Mouse (Mus musculus) heart, embryonic 11.5 days (tissue): Measurements from ENCODE around the gene Cnnm3. TPM values are rescaled to one million over a fixed set of nuclear protein-coding genes. Genes with fewer than 3 reads are reported as not detected.

Source experiments
- ATAC-seq: fragments of 200-750 bp; cut with Nextera tagmentation; replicated peaks from 2 replicates; pipeline ENCODE4 v1.8.0; 2017; ENCODE audit warnings: moderate library complexity; ENCODE audit not compliant: insufficient number of reproducible peaks, low FRiP score, low TSS enrichment
- H3K27ac ChIP-seq: fragments of 300-500 bp; sonication (generic); 2 replicates; pipeline ENCODE4 v1.5.1; 2014; ENCODE audit warnings: mild to moderate bottlenecking, low read depth, low read length
- H3K27me3 ChIP-seq: fragments of 300-500 bp; sonication (generic); 2 replicates; pipeline ENCODE4 v1.6.1; 2014; ENCODE audit warnings: mild to moderate bottlenecking, low read length, mixed read lengths; ENCODE audit not compliant: control insufficient read depth, insufficient read depth
- H3K36me3 ChIP-seq: fragments of 300-500 bp; sonication (generic); 2 replicates; pipeline ENCODE4 v1.6.1; 2014; ENCODE audit warnings: mild to moderate bottlenecking, low read length, moderate library complexity, mixed read lengths; ENCODE audit not compliant: control insufficient read depth, insufficient read depth
- H3K4me1 ChIP-seq: fragments of 300-500 bp; sonication (generic); 2 replicates; pipeline ENCODE4 v1.6.1; 2014; ENCODE audit warnings: low read length; ENCODE audit not compliant: control insufficient read depth, insufficient read depth
- H3K4me2 ChIP-seq: fragments of 300-500 bp; sonication (generic); 2 replicates; pipeline ENCODE4 v1.6.1; 2014; ENCODE audit warnings: mild to moderate bottlenecking, moderate library complexity
- H3K4me3 ChIP-seq: fragments of 300-500 bp; sonication (generic); 2 replicates; pipeline ENCODE4 v1.5.1; 2014; ENCODE audit warnings: low read depth, low read length
- H3K9ac ChIP-seq: fragments of 300-500 bp; sonication (generic); 2 replicates; pipeline ENCODE4 v1.6.1; 2014; ENCODE audit warnings: mild to moderate bottlenecking, low read depth, low read length, moderate library complexity
- H3K9me3 ChIP-seq: fragments of 300-500 bp; sonication (generic); replicated peaks from 2 replicates; pipeline ENCODE4 v1.6.1; 2016; ENCODE audit warnings: low read length; ENCODE audit not compliant: control insufficient read depth
- WGBS: fragments of 180-500 bp; shearing (Covaris S2); extraction: QIAGEN DNeasy Blood & Tissue Kit; methylation state at CpG from one replicate; pipeline ENCODE4 v1.1.7; 2014; ENCODE audit not compliant: insufficient replicate concordance; 5-methylcytosine and 5-hydroxymethylcytosine counted together
- microRNA-seq: library from miRNA; unstranded; fragments of <30 nt; microRNA quantifications from one replicate; pipeline ENCODE4, GENCODE M21; 2016; ENCODE audit warnings: borderline number of aligned reads
- polyA plus RNA-seq: library from polyadenylated mRNA; unstranded; fragments of >200 nt; fragmentation: Nextera tagmentation; extraction: Ambion mirVana; gene quantifications from 2 replicates; pipeline ENCODE4 v1.2.1, GENCODE M21; 2014

Cnnm3 gene
- polyA plus RNA-seq, 1 experiment from 2014 or later, result 3.9 TPM

DNA sequence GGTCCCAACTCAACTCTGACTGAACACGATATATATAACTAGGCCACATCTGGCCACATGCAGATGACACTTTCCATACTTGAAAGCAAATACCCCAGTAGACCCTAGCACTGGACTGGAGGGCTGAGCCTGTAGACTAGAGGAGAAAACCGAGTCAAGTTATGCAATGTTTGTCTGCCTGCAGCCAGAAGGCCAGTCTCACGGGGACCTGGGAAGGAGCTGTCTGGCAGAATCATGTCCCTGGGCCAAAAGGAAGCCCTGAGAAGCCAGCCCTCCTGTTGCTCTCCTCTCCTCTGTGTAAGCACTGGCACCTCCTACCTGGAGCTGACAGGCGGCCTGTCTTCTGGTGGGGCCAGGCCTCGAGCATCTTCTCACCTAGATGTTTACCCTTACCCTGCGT lies 63.7 kb downstream of the Cnnm3 start:
- no peak overlapping the region for H3K4me2 ChIP-seq
- no peak overlapping the region for H3K27ac ChIP-seq
- H3K36me3 ChIP-seq, result no peaks in the 10 kb centered on the region
- no peak for ATAC-seq
- no peak overlapping the region for H3K4me3 ChIP-seq
- H3K4me1 ChIP-seq, result peaks cover 33% of the 10 kb centered on the region
- H3K9me3 ChIP-seq, result no peaks in the 10 kb centered on the region
- H3K27me3 ChIP-seq, result no peaks in the 10 kb centered on the region
- WGBS, result 67% methylated on average over 6 of the region's 6 CpGs
- H3K9ac ChIP-seq, result no peak overlapping the region

DNA sequence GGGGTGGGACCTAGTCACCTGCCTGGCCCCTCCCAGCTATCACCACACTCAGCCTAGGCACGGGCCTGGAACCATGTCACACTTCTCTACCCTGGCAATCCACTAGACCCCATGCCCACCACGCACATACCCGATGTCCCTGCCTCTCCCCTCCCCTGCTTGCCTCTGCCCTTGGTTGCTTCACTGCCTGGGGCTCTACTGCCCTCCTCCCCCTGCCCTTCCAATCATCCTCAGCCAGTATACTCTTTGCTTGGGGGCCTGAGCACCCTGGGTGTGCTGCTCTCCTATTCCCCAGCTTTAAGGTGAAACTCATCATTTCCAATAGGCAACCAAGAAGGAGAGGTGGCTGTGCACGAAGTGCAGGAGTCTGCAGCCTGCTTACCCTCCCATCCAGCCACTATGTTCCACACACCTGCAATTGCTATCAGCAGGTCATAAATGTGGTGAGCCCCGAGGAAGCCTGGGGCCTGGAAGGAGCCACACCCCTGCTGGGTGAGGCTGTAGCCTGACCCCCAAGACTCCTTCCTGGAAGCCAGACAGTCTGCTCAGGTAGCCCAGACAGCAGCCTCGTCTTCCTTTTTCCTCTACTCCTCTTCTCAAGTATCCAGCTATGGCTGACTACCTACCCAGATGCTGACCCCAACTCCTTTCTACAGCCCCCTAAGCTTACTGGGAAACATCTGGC lies 65.5 kb downstream of the Cnnm3 start:
- Histone ChIP-seq H3K27ac (no peak overlapping the region), H3K9ac (no peak overlapping the region), H3K36me3 (no peaks in the 10 kb centered on the region), H3K9me3 (no peaks in the 10 kb centered on the region), H3K4me1 (peaks cover 42% of the 10 kb centered on the region), H3K4me2 (no peak overlapping the region), H3K4me3 (no peak overlapping the region), H3K27me3 (no peaks in the 10 kb centered on the region)
- ATAC-seq, result no peak
- 64% methylated on average over 6 of the region's 6 CpGs for WGBS

Small RNA genes lying within 50 kb of the gene (microRNA-seq; reads per million reads assigned to microRNA genes)
- gene Gm47280, result not detected

Other genes starting within 250 kb of the Cnnm3 start
- 1.9 and 2.6 TPM in 2 replicates for gene Neurl3, start 237.2 kb upstream of the Cnnm3 start, polyA plus RNA-seq
- gene Arid5a, start 204.1 kb upstream of the Cnnm3 start, polyA plus RNA-seq, result 5.6 and 8.1 TPM in 2 replicates
- 36.5 and 36.8 TPM in 2 replicates for gene Kansl3, start 142.7 kb upstream of the Cnnm3 start, polyA plus RNA-seq
- 0.38 and 0.84 TPM in 2 replicates for gene Fer1l5, start 139.6 kb upstream of the Cnnm3 start, polyA plus RNA-seq
- gene Lman2l, start 66.6 kb upstream of the Cnnm3 start, polyA plus RNA-seq, result 31.3 and 31.4 TPM in 2 replicates
- 6.6 and 6.9 TPM in 2 replicates for gene Cnnm4, start 40.2 kb upstream of the Cnnm3 start, polyA plus RNA-seq
- 9.8 and 13.6 TPM in 2 replicates for gene Ankrd23, start 25.0 kb downstream of the Cnnm3 start, polyA plus RNA-seq
- gene Gm42417, start 27.6 kb downstream of the Cnnm3 start, polyA plus RNA-seq, result 0.44 TPM in 1 of 2 replicates, not detected in the other
- gene Ankrd39, start 35.6 kb downstream of the Cnnm3 start, polyA plus RNA-seq, result 19.9 and 25.1 TPM in 2 replicates
- 0.96 and 2.1 TPM in 2 replicates for gene Sema4c, start 46.5 kb downstream of the Cnnm3 start, polyA plus RNA-seq
- gene Fam178b, start 171.3 kb downstream of the Cnnm3 start, polyA plus RNA-seq, result 3.5 and 3.7 TPM in 2 replicates
- 1,165 and 1,189 TPM in 2 replicates for gene Cox5b, start 179.6 kb downstream of the Cnnm3 start, polyA plus RNA-seq
- 0.46 TPM in 1 of 2 replicates, not detected in the other for gene 4933424G06Rik, start 198.3 kb downstream of the Cnnm3 start, polyA plus RNA-seq
- 79.4 and 99.8 TPM in 2 replicates for gene Actr1b, start 202.6 kb downstream of the Cnnm3 start, polyA plus RNA-seq
- gene Zap70, start 249.9 kb downstream of the Cnnm3 start, polyA plus RNA-seq, result 0.18 and 0.26 TPM in 2 replicates